Mouse (Mus musculus) forebrain, embryonic 13.5 days (tissue): Measurements from ENCODE around the gene Lrrc71. TPM values are rescaled to one million over a fixed set of nuclear protein-coding genes. Genes with fewer than 3 reads are reported as not detected.

Experiments
- ATAC-seq: fragments of 200-750 bp; cut with Nextera tagmentation; 2 replicates; pipeline ENCODE4 v1.8.0; 2017
- H3K27ac ChIP-seq: fragments of 300-500 bp; sonication (generic); 2 replicates; pipeline ENCODE4 v1.5.1; 2015; ENCODE audit warnings: inconsistent platforms, mild to moderate bottlenecking, moderate library complexity
- H3K27me3 ChIP-seq: fragments of 300-500 bp; sonication (generic); 2 replicates; pipeline ENCODE4 v1.6.1; 2015; ENCODE audit warnings: mild to moderate bottlenecking, inconsistent platforms
- H3K36me3 ChIP-seq: fragments of 300-500 bp; sonication (generic); 2 replicates; pipeline ENCODE4 v1.6.1; 2015; ENCODE audit warnings: mild to moderate bottlenecking, inconsistent platforms; ENCODE audit not compliant: poor library complexity, severe bottlenecking
- H3K4me1 ChIP-seq: fragments of 300-500 bp; sonication (generic); 2 replicates; pipeline ENCODE4 v1.6.1; 2015; ENCODE audit warnings: inconsistent platforms
- H3K4me2 ChIP-seq: fragments of 300-500 bp; sonication (generic); 2 replicates; pipeline ENCODE4 v1.6.1; 2015; ENCODE audit warnings: inconsistent platforms, mild to moderate bottlenecking, moderate library complexity
- H3K4me3 ChIP-seq: fragments of 300-500 bp; sonication (generic); 2 replicates; pipeline ENCODE4 v1.5.1; 2015; ENCODE audit warnings: mild to moderate bottlenecking, inconsistent platforms
- H3K9ac ChIP-seq: fragments of 300-500 bp; sonication (generic); 2 replicates; pipeline ENCODE4 v1.6.1; 2015; ENCODE audit warnings: mild to moderate bottlenecking, inconsistent platforms
- H3K9me3 ChIP-seq: fragments of 300-500 bp; sonication (generic); replicated peaks from 2 replicates; pipeline ENCODE4 v1.6.1; 2016; ENCODE audit warnings: inconsistent platforms
- WGBS: fragments of 180-500 bp; shearing (Covaris S2); methylation state at CpG from one replicate; pipeline ENCODE4 v1.1.7; 2015; 5-methylcytosine and 5-hydroxymethylcytosine counted together
- polyA plus RNA-seq: library from polyadenylated mRNA; unstranded; fragments of >200 nt; fragmentation: Nextera tagmentation; extraction: Ambion mirVana; gene quantifications from 2 replicates; pipeline ENCODE4 v1.2.1, GENCODE M21; 2015

Gene Lrrc71
- polyA plus RNA-seq, 1 experiment from 2014 or later, result 0.35 TPM

- Histone ChIP-seq H3K9me3 (no peaks in the 10 kb centered on the region), H3K4me2 (no peak overlapping the region), H3K27ac (no peak overlapping the region), H3K4me3 (no peak overlapping the region), H3K36me3 (no peaks in the 10 kb centered on the region), H3K27me3 (peaks cover 62% of the 10 kb centered on the region), H3K9ac (no peak overlapping the region), H3K4me1 (peaks cover 11% of the 10 kb centered on the region)
- ATAC-seq, result no peak
- WGBS, result 57% methylated on average over 6 of the region's 6 CpGs
Observed at GRCm38 (mm10) chr3:87771088-87771487, 22.7 kb upstream of the Lrrc71 start.

- Histone ChIP-seq H3K4me3 (no peak overlapping the region), H3K9ac (no peak overlapping the region), H3K4me2 (no peak overlapping the region), H3K4me1 (peaks cover 10% of the 10 kb centered on the region; the same call in 1 of the 2 replicates), H3K36me3 (no peaks in the 10 kb centered on the region), H3K27ac (no peak overlapping the region), H3K9me3 (no peaks in the 10 kb centered on the region), H3K27me3 (peaks cover 69% of the 10 kb centered on the region)
- ATAC-seq, result no peak
- 0% methylated on average over 4 of the region's 4 CpGs for WGBS
Observed at GRCm38 (mm10) chr3:87770280-87770679, 21.9 kb upstream of the Lrrc71 start.

- Histone ChIP-seq H3K4me2 (no peak overlapping the region), H3K4me3 (no peak overlapping the region), H3K27me3 (peaks cover 77% of the 10 kb centered on the region), H3K9ac (no peak overlapping the region), H3K27ac (no peak overlapping the region), H3K4me1 (peaks cover 14% of the 10 kb centered on the region), H3K9me3 (no peaks in the 10 kb centered on the region), H3K36me3 (no peaks in the 10 kb centered on the region)
- 81% methylated on average over 8 of the region's 8 CpGs for WGBS
- ATAC-seq, result no peak
Observed at GRCm38 (mm10) chr3:87769506-87769905, 21.1 kb upstream of the Lrrc71 start.

GRCm38 (mm10) chr3:87768844-87769243, 20.4 kb upstream of the Lrrc71 start:
- Histone ChIP-seq H3K4me3 (peak overlapping the region; percentile 34), H3K9ac (peak overlapping the region; percentile 50; the same call in 1 of the 2 replicates)

GRCm38 (mm10) chr3:87768431-87768830, 20.0 kb upstream of the Lrrc71 start:
- Histone ChIP-seq H3K4me1 (peaks cover 21% of the 10 kb centered on the region), H3K4me3 (peak overlapping the region; percentile 34), H3K27ac (no peak overlapping the region), H3K27me3 (peaks cover 78% of the 10 kb centered on the region), H3K9me3 (no peaks in the 10 kb centered on the region), H3K9ac (0 out of 2 replicates have a peak overlapping the region, but pooled peaks have one; percentile 50), H3K36me3 (no peaks in the 10 kb centered on the region), H3K4me2 (peak overlapping the region; percentile 53)
- ATAC-seq, result no peak
- WGBS, result 64% methylated on average over 6 of the region's 6 CpGs

More at GRCm38 (mm10) chr3:87768844-87769243, 20.4 kb upstream of the Lrrc71 start:
- peaks cover 78% of the 10 kb centered on the region for H3K27me3 ChIP-seq
- H3K4me2 ChIP-seq, result peak overlapping the region; percentile 53
- peaks cover 17% of the 10 kb centered on the region for H3K4me1 ChIP-seq
- WGBS, result 3% methylated on average over 28 of the region's 37 CpGs
- ATAC-seq, result peak; percentile 25; the same call in 1 of the 2 replicates
- no peak overlapping the region for H3K27ac ChIP-seq
- no peaks in the 10 kb centered on the region for H3K36me3 ChIP-seq
- no peaks in the 10 kb centered on the region for H3K9me3 ChIP-seq

GRCm38 (mm10) chr3:87767764-87768163, 19.3 kb upstream of the Lrrc71 start:
- Histone ChIP-seq H3K27me3 (peaks cover 79% of the 10 kb centered on the region), H3K4me1 (peaks cover 22% of the 10 kb centered on the region), H3K36me3 (no peaks in the 10 kb centered on the region), H3K4me2 (no peak overlapping the region; the same call in 1 of the 2 replicates), H3K4me3 (no peak overlapping the region), H3K9me3 (no peaks in the 10 kb centered on the region), H3K27ac (no peak overlapping the region), H3K9ac (no peak overlapping the region)
- 79% methylated on average over 8 of the region's 8 CpGs for WGBS
- no peak for ATAC-seq

- ATAC-seq, result no peak
- no peaks in the 10 kb centered on the region for H3K36me3 ChIP-seq
- H3K27ac ChIP-seq, result no peak overlapping the region
- no peak overlapping the region for H3K9ac ChIP-seq
- peaks cover 67% of the 10 kb centered on the region for H3K27me3 ChIP-seq
- H3K4me1 ChIP-seq, result peaks cover 12% of the 10 kb centered on the region
- WGBS, result 80% methylated on average over 3 of the region's 3 CpGs
- no peaks in the 10 kb centered on the region for H3K9me3 ChIP-seq
- no peak overlapping the region for H3K4me2 ChIP-seq
- H3K4me3 ChIP-seq, result no peak overlapping the region
Observed at GRCm38 (mm10) chr3:87766284-87766667, 17.9 kb upstream of the Lrrc71 start.

GRCm38 (mm10) chr3:87765631-87766283, 17.3 kb upstream of the Lrrc71 start:
- Histone ChIP-seq H3K9me3 (no peaks in the 10 kb centered on the region), H3K36me3 (no peaks in the 10 kb centered on the region), H3K4me1 (peaks cover 12% of the 10 kb centered on the region), H3K4me3 (no peak overlapping the region), H3K27me3 (peaks cover 63% of the 10 kb centered on the region), H3K9ac (no peak overlapping the region), H3K4me2 (no peak overlapping the region), H3K27ac (no peak overlapping the region)
- no peak for ATAC-seq
- WGBS, result 80% methylated on average over 5 of the region's 5 CpGs

GRCm38 (mm10) chr3:87765091-87765490, 16.7 kb upstream of the Lrrc71 start:
- H3K4me2 ChIP-seq, result 0 out of 2 replicates have a peak overlapping the region, but pooled peaks have one; percentile 8
- H3K27me3 ChIP-seq, result peaks cover 59% of the 10 kb centered on the region
- WGBS, result 18% methylated on average over 10 of the region's 10 CpGs
- H3K9me3 ChIP-seq, result no peaks in the 10 kb centered on the region
- no peaks in the 10 kb centered on the region for H3K36me3 ChIP-seq
- peaks cover 12% of the 10 kb centered on the region for H3K4me1 ChIP-seq
- H3K27ac ChIP-seq, result 0 out of 2 replicates have a peak overlapping the region, but pooled peaks have one; percentile 10
- H3K4me3 ChIP-seq, result no peak overlapping the region
- H3K9ac ChIP-seq, result no peak overlapping the region
- ATAC-seq, result no peak

- Histone ChIP-seq H3K36me3 (no peaks in the 10 kb centered on the region), H3K4me1 (peaks cover 12% of the 10 kb centered on the region), H3K4me2 (0 out of 2 replicates have a peak overlapping the region, but pooled peaks have one; percentile 8), H3K4me3 (no peak overlapping the region), H3K27me3 (peaks cover 53% of the 10 kb centered on the region), H3K27ac (peak overlapping the region; percentile 10; the same call in 1 of the 2 replicates), H3K9ac (no peak overlapping the region), H3K9me3 (no peaks in the 10 kb centered on the region)
- no peak for ATAC-seq
- WGBS, result 45% methylated on average over 10 of the region's 10 CpGs
Observed at GRCm38 (mm10) chr3:87764506-87764905, 16.1 kb upstream of the Lrrc71 start.

- no peaks in the 10 kb centered on the region for H3K36me3 ChIP-seq
- no peak for ATAC-seq
- no peak overlapping the region for H3K4me3 ChIP-seq
- H3K27me3 ChIP-seq, result peaks cover 46% of the 10 kb centered on the region
- H3K27ac ChIP-seq, result 0 out of 2 replicates have a peak overlapping the region, but pooled peaks have one; percentile 10
- H3K4me1 ChIP-seq, result peaks cover 12% of the 10 kb centered on the region
- 0 out of 2 replicates have a peak overlapping the region, but pooled peaks have one; percentile 4 for H3K9ac ChIP-seq
- no peaks in the 10 kb centered on the region for H3K9me3 ChIP-seq
- WGBS, result 32% methylated on average over 11 of the region's 15 CpGs
- peak overlapping the region; percentile 33 for H3K4me2 ChIP-seq
Observed at GRCm38 (mm10) chr3:87763683-87764289, 15.4 kb upstream of the Lrrc71 start.

GRCm38 (mm10) chr3:87763202-87763601, 14.8 kb upstream of the Lrrc71 start:
- Histone ChIP-seq H3K4me3 (no peak overlapping the region), H3K4me2 (no peak overlapping the region), H3K4me1 (peaks cover 12% of the 10 kb centered on the region), H3K36me3 (no peaks in the 10 kb centered on the region), H3K27me3 (peaks cover 40% of the 10 kb centered on the region), H3K9ac (no peak overlapping the region), H3K27ac (no peak overlapping the region), H3K9me3 (no peaks in the 10 kb centered on the region)
- whole genome bisulfite sequencing, result 55% methylated on average over 4 of the region's 4 CpGs
- no peak for ATAC-seq
